Comparison of ENCODE assay signal across 17 mouse cellular contexts in the genomic region with DNA sequence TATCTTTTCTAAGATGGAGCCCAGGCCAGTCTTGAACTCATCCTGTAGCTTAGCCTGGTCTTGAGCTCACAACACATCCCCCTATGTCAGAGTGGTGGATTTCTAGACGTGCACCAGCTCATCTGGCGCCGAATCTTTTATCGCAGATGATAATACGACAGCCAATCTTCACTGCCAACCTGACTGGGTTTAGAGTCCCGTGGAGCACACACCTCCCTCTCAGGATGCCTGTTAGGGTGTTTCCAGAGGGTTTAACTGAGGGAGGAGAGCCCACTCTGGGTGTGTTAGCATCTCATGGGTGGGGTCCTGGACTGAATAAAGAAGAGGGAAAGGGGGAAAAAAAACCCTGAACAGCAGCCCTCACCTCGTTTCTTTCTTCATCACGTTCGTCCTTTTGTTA.
A peak's percentile ranks its signal among the peaks of the same experiment; 100 is the strongest.
DNase-seq lines count a peak whose midpoint lies in the region; ATAC-seq and TF ChIP-seq lines count a peak whose summit lies in the region.
"Had no signal": no experiment of that assay in that cellular context is flagged by ENCODE, and none has a peak within 500 bp of the region (broad histone marks: within the 10 kb centered on the region; RNA-seq: fewer than 3 reads in every experiment).

No protein-coding gene starts in this region.

- H3K36me3 ChIP-seq in heart, adult 2 months (ENCODE audit: control insufficient read depth, insufficient read depth, low read length): no peaks in the 10 kb centered on the region
- H3K36me3 ChIP-seq in midbrain, embryonic 13.5 days: no peaks in the 10 kb centered on the region
- H3K36me3 ChIP-seq in midbrain, embryonic 10.5 days: no peaks in the 10 kb centered on the region
- H3K36me3 ChIP-seq: embryonic facial prominence, embryonic 12.5 days; heart, embryonic 13.5 days had no signal

- 88% methylated on average over 9 of the region's 9 CpGs for WGBS in heart, adult 2 months
- WGBS in midbrain, embryonic 13.5 days: 55% methylated on average over 9 of the region's 9 CpGs
- WGBS in midbrain, embryonic 10.5 days: 81% methylated on average over 9 of the region's 9 CpGs

- no peak for ATAC-seq in midbrain, embryonic 13.5 days

- no peak for TF ChIP-seq POLR2A in heart, adult 2 months (IDR thresholded peaks at IDR 0.05; ENCODE audit: insufficient read depth, low read depth, low read length)

- DNase-seq in heart, adult 11 months: peak; percentile 84
- DNase-seq in heart, adult 2 months: no peak
- no peak for DNase-seq in midbrain, embryonic 10.5 days (ENCODE audit: low spot score)
- DNase-seq in ES-CJ7 (ENCODE audit: low read depth, low spot score) (peak; percentile 65), ZHBTc4 (ENCODE audit: low read depth, low spot score) (peak; percentile 57)
- no peak for DNase-seq in layer of hippocampus, postnatal 25 days (ENCODE audit: extremely low spot score in 1 of 2, low spot score in 1 of 2)
- no peak for DNase-seq in layer of hippocampus, adult 18-20 months (ENCODE audit: low spot score in 2 of 2)
- DNase-seq: adrenal gland, postnatal 10 days; cerebellum, adult 11-12 months; cerebellum, adult 9-10 months; cerebellum, postnatal 25 days; forebrain, postnatal 0 days; gastrocnemius, postnatal 14 days; heart, postnatal 36 days had no signal

- H3K9me3 ChIP-seq in midbrain, embryonic 13.5 days: no peaks in the 10 kb centered on the region
- H3K9me3 ChIP-seq in midbrain, embryonic 10.5 days (replicated peaks): no peaks in the 10 kb centered on the region
- H3K9me3 ChIP-seq: embryonic facial prominence, embryonic 12.5 days had no signal

- TF ChIP-seq EP300 in heart, adult 2 months (IDR thresholded peaks at IDR 0.05; ENCODE audit: insufficient read depth, low read depth, low read length): no peak

- no peaks in the 10 kb centered on the region for H3K4me1 ChIP-seq in heart, adult 2 months (ENCODE audit: control insufficient read depth, insufficient read depth, low read length)
- H3K4me1 ChIP-seq in midbrain, embryonic 13.5 days (replicated peaks): 0 out of 2 replicates have a peak, but pooled peaks cover 17% of the 10 kb centered on the region
- H3K4me1 ChIP-seq in midbrain, embryonic 10.5 days: no peaks in the 10 kb centered on the region
- H3K4me1 ChIP-seq: heart, embryonic 13.5 days had no signal

- H3K4me3 ChIP-seq in heart, adult 2 months: no peak overlapping the region
- no peak overlapping the region for H3K4me3 ChIP-seq in midbrain, embryonic 13.5 days (replicated peaks)
- no peak overlapping the region for H3K4me3 ChIP-seq in midbrain, embryonic 10.5 days
- H3K4me3 ChIP-seq: embryonic facial prominence, embryonic 12.5 days; heart, embryonic 13.5 days had no signal

- no peak for TF ChIP-seq CTCF in heart, adult 2 months (IDR thresholded peaks at IDR 0.05)

- H3K4me2 ChIP-seq in midbrain, embryonic 13.5 days (replicated peaks): no peak overlapping the region
- H3K4me2 ChIP-seq: embryonic facial prominence, embryonic 12.5 days; heart, embryonic 13.5 days had no signal

- intact Hi-C loops in heart, adult 2 months (cut with DNase I): no loop called here

- no peaks in the 10 kb centered on the region for H3K79me2 ChIP-seq in heart, adult 2 months (replicated peaks; ENCODE audit: control insufficient read depth, insufficient read depth, low read length)

- no peak overlapping the region for H3K27ac ChIP-seq in heart, adult 2 months
- H3K27ac ChIP-seq in midbrain, embryonic 13.5 days: 0 out of 2 replicates have a peak overlapping the region, but pooled peaks have one; percentile 6
- H3K27ac ChIP-seq in midbrain, embryonic 10.5 days (replicated peaks): no peak overlapping the region
- H3K27ac ChIP-seq: embryonic facial prominence, embryonic 12.5 days; heart, embryonic 13.5 days had no signal

- no peak overlapping the region for H3K9ac ChIP-seq in heart, adult 2 months (ENCODE audit: low read depth, low read length)
- H3K9ac ChIP-seq in midbrain, embryonic 13.5 days (replicated peaks): no peak overlapping the region
- H3K9ac ChIP-seq: embryonic facial prominence, embryonic 12.5 days; forebrain, postnatal 0 days; heart, embryonic 13.5 days had no signal

- no peaks in the 10 kb centered on the region for H3K27me3 ChIP-seq in heart, adult 2 months (ENCODE audit: control insufficient read depth, insufficient read depth, low read length)
- H3K27me3 ChIP-seq in midbrain, embryonic 13.5 days: no peaks in the 10 kb centered on the region
- no peaks in the 10 kb centered on the region for H3K27me3 ChIP-seq in midbrain, embryonic 10.5 days (ENCODE audit: low read depth, poor library complexity, severe bottlenecking)
- H3K27me3 ChIP-seq: embryonic facial prominence, embryonic 12.5 days had no signal

Comparison
In these comparisons a context has a peak if more than half of its experiments do, and no peak if none do; other contexts are left out.
1. DNase-seq: peak in heart, adult 11 months (single experiment), ES-CJ7 (single experiment) and ZHBTc4 (single experiment); none in heart, adult 2 months (0 of 2), midbrain, embryonic 10.5 days (single experiment), layer of hippocampus, postnatal 25 days (0 of 2) and layer of hippocampus, adult 18-20 months (0 of 2).